Mouse (Mus musculus): Measurements from ENCODE around the gene Gm28308. TPM values are rescaled to one million over a fixed set of nuclear protein-coding genes. Genes with fewer than 3 reads are reported as not detected.

The Gm28308 gene
- polyA plus RNA-seq, 1 experiment from 2014 or later = 1.2 TPM

DNA sequence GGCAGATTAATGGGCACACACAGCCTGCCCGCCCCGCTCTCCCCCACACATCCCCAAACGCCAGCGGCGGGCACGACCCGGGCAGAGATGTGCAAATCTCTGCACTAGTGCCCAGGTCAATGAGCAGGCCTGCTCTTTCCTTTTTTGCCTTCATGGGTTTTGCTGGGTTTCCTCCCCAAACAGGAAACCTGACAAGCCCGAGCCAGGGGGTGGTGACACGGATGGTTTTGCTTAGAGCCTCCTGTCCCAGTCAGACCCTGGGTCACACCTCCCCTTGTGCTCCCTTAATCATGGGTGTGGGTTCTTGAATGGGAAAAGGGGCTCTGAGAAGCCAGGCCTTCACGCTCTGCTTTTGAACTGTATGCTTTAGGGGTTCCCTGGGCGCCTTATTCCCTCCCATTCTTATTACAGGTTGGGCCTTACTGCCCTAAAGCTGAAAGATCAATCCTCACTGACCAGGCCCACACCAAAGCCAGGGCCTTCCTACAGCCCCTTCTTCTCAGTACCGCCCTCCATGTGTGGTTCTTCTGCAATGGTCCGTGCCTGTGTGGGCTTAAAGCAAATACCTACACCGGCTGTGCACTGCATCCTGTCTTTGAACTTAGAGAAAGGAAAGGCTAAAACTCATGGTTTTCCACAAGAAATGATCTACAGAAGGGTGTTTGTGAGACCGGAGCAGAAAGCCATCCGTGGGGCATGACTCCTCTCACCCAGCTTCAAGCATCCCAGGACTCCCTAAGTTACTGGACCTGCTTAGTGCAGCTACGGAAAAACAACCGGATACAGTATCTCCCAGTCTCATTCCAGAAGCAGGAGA, 4.1 kb downstream of the Gm28308 start:
- H3K27me3 ChIP-seq (ENCODE audit: low read depth, poor library complexity, severe bottlenecking) = peaks cover 39% of the 10 kb centered on the region
- 2% methylated on average over 18 of the region's 18 CpGs for WGBS
- DNase-seq (ENCODE audit: low spot score) = no peak
- peak overlapping the region; percentile 90 for H3K4me3 ChIP-seq
- H3K4me1 ChIP-seq = peaks cover 89% of the 10 kb centered on the region
- peaks cover 32% of the 10 kb centered on the region for H3K36me3 ChIP-seq
- H3K9me3 ChIP-seq (replicated peaks) = no peaks in the 10 kb centered on the region
- H3K27ac ChIP-seq = peak overlapping the region; percentile 99

DNA sequence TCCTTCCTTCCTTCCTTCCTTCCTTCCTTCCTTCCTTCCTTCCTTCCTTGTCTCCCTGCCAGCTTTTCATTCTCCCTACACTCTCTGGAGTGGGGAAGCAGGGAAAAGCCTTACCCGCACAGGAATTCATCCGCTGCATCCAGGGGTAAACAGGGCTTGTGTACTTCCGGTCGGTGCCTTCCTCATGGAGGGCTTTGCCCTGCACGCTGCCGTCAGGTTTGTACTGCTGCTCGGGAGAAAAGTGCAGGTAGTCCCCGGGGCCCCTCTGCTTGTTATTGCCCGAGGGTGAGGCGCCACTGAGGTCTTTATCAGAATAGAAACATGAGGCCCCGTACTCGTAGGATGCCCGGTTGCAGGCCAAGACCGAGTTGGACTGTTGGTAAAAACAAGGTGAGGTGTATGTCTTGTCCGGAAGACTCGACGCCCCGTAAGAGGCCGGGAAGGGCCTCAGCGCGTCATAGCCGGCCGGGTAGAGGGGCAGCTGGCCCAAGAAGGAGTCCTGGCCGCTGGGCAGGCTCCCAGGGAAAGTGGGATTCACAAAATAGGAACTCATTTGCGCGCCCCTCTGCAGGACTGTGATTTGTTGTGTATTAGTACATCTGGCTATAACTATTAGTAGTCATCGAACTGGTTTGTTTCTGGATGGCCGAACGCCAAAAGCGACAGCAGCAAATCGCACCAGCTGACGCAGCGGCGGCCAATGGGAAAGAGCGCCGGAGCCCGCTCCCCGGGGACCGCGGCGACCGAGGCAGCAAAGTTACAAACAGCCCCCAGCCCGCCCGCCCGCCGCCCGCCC, 4.9 kb downstream of the Gm28308 start, which contains the start of gene Hoxa6:
TSS of gene Hoxa6 (minus strand) at position 651 of the 796 bp plus-strand sequence.
- DNase-seq (ENCODE audit: low spot score) = peak; percentile 83
- under 1% methylated on average over 47 of the region's 47 CpGs for WGBS

DNA sequence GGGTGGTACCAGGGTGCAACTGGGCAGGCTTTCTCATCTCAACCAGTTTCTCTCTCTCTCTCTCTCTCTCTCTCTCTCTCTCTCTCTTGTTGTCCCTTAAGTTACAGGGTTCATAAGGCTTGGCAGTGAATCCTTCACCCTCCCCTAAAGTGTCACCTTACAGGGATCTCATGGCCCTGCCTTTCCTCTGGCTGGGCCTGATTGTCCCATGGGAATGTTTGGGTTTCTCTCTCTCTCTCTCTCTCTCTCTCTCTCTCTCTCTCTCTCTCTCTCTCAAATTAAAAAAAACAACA, 5.5 kb downstream of the Gm28308 start:
- Histone ChIP-seq H3K27me3 (ENCODE audit: low read depth, poor library complexity, severe bottlenecking) (peaks cover 44% of the 10 kb centered on the region), H3K4me1 (peaks cover 98% of the 10 kb centered on the region), H3K9me3 (replicated peaks) (no peaks in the 10 kb centered on the region), H3K4me3 (peak overlapping the region; percentile 90), H3K27ac (peak overlapping the region; percentile 99), H3K36me3 (peaks cover 46% of the 10 kb centered on the region)
- DNase-seq (ENCODE audit: low spot score) = peak; percentile 44

More for the DNA sequence above, 4.9 kb downstream of the Gm28308 start, which contains the start of gene Hoxa6:
- H3K36me3 ChIP-seq = peaks cover 40% of the 10 kb centered on the region
- H3K27ac ChIP-seq = peak within 1 kb of the TSS; percentile 99
- no peaks in the 10 kb centered on the region for H3K9me3 ChIP-seq (replicated peaks)
- peaks cover 91% of the 10 kb centered on the region for H3K4me1 ChIP-seq
- peak within 1 kb of the TSS; percentile 90 for H3K4me3 ChIP-seq
- peaks cover 44% of the 10 kb centered on the region for H3K27me3 ChIP-seq (ENCODE audit: low read depth, poor library complexity, severe bottlenecking)

DNA sequence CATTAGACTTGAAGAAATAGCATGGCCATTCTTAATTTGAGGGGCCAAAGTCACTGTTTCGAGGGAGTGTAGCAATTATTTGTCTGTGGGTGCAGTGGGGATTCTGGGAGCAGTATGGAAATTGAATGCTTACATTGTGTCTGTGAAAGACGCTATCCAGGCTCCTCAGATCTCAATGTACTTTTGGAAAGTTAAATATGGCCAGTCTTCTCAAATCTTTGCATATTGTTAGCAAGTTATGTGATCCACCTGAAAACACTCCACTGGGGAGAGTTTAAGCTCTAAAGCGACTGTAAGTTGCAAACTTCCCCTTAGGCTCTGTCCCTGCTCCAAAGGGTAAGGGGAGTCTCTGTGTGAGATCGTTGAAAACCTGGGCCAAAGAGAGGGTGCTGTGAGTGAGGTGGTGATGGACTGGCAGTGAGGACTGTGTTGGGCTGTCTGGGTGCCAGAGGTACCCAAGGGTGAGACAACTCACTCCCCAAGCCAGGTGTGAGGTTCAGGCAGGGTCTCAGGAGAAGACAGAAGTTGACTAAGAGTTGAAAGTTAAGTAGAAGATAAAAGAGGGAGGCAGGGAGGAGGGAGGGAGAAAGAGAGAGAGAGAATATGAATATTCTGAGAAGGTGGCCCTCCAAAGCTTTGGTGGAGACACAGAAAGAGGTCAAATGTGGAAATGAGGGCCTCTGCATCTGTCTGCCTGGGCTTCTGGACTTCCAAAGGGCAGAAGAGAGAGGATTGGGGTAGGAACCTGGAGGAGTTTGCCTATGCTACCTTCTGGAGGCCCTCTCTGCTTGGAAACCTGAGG, 6.1 kb downstream of the Gm28308 start:
- Histone ChIP-seq H3K9me3 (replicated peaks) (no peaks in the 10 kb centered on the region), H3K27me3 (ENCODE audit: low read depth, poor library complexity, severe bottlenecking) (peaks cover 43% of the 10 kb centered on the region), H3K27ac (peak overlapping the region; percentile 99), H3K36me3 (peaks cover 50% of the 10 kb centered on the region), H3K4me1 (peaks cover 98% of the 10 kb centered on the region), H3K4me3 (peak overlapping the region; percentile 90)
- DNase-seq (ENCODE audit: low spot score) = peak; percentile 56
- WGBS = 4% methylated on average over 4 of the region's 4 CpGs

DNA sequence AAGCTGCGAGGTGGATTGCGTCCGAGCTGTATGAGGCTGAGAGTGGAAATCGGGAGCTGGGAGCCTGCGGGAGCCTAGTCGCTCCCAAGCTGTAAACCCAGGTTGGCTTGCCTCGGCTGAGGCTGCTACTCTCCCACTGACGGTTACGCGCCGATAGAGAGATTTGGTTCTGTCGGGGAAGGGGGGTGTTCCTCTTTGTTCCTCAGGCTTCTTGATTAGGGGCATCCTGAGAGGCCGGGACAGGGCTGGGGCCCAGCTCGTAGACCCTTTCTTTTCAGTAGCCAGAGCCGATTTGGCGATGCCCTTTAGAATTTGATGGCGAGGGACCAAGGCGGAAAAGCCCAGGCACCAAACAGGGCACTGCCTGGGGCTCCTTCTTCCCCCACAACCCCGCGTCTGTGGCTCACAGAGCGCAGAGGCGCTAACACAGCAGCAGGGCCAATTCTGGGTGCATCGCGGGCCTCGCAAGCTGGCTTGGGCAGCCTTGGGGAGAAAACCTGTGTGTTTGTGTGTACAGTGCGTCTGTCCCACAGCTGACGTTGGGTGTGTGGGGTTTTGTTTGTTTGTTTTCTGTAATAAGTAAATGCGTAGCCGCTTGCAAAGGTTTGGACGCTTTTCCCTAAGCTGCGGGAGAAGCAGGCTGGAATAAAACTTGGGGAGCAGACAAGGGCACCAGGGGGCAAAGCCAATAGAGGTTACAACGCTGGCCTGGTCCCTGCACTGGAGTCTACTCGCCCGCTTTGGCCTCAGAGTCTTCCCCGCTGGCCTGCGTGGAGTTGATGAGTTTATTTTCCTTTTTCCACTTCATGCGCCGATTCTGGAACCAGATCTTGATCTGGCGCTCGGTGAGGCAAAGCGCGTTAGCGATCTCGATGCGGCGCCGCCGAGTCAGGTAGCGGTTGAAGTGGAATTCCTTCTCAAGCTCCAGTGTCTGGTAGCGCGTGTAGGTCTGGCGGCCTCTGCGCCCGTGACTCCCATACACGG, 7.2 kb downstream of the Gm28308 start:
- 2% methylated on average over 55 of the region's 55 CpGs for WGBS
- peak overlapping the region; percentile 90 for H3K4me3 ChIP-seq
- H3K36me3 ChIP-seq = peaks cover 55% of the 10 kb centered on the region
- peaks cover 98% of the 10 kb centered on the region for H3K4me1 ChIP-seq
- DNase-seq (ENCODE audit: low spot score) = peak; percentile 72
- no peaks in the 10 kb centered on the region for H3K9me3 ChIP-seq (replicated peaks)
- H3K27ac ChIP-seq = peak overlapping the region; percentile 99
- H3K27me3 ChIP-seq (ENCODE audit: low read depth, poor library complexity, severe bottlenecking) = peaks cover 33% of the 10 kb centered on the region

DNA sequence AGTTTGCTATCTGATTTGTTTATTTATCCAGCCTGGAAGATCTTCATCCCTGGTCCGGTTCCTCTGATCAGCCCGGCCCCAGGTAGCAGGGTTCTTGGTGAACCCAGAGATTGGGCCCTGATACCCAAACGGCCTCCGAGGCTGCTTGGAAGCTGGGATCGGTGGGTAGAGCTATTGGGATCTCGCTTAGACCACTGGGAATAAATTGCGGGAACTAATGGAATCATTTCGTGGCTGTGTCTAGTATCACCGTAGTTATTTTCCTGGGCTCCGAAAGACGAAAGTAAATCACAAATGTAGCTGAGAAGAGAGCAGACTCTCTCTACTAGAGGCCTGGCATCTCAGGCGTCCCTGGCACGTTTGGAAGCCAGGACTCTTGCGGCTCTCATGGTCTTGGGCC, 7.9 kb downstream of the Gm28308 start:
- H3K27me3 ChIP-seq (ENCODE audit: low read depth, poor library complexity, severe bottlenecking) = peaks cover 31% of the 10 kb centered on the region
- H3K4me1 ChIP-seq = peaks cover 99% of the 10 kb centered on the region
- DNase-seq (ENCODE audit: low spot score) = no peak
- no peaks in the 10 kb centered on the region for H3K9me3 ChIP-seq (replicated peaks)
- H3K4me3 ChIP-seq = peak overlapping the region; percentile 90
- WGBS = 2% methylated on average over 14 of the region's 14 CpGs
- H3K36me3 ChIP-seq = peaks cover 55% of the 10 kb centered on the region
- peak overlapping the region; percentile 99 for H3K27ac ChIP-seq

DNA sequence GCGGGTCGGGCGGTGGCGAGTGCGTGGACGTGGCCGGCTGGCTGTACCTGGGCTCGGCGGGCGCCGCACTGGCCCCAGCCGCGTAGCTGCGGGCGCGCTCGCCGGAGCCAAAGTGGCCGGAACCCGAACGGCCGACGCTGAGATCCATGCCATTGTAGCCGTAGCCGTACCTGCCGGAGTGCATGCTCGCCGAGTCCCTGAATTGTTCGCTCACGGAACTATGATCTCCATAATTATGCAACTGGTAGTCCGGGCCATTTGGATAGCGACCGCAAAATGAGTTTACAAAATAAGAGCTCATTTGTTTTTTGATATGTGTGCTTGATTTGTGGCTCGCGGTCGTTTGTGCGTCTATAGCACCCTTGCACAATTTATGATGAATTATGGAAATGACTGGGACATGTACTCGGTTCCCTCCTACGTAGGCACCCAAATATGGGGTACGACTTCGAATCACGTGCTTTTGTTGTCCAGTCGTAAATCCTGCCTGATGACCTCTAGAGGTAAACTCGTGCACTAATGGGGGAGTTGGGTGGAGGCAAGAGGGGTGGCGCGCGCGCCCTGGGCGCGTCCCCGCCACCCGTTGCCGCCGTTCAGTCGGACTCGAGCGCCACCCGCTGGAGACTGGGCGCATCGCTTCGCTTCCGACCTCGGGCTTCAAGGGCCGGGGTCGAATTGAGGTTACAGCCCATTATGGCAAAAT, 8.9 kb downstream of the Gm28308 start, which contains the start of gene Hoxa5:
TSS of gene Hoxa5 (minus strand) at position 538 of the 703 bp plus-strand sequence.
- H3K9me3 ChIP-seq (replicated peaks) = no peaks in the 10 kb centered on the region
- peak within 1 kb of the TSS; percentile 90 for H3K4me3 ChIP-seq
- under 1% methylated on average over 65 of the region's 65 CpGs for WGBS
- H3K36me3 ChIP-seq = peaks cover 60% of the 10 kb centered on the region
- peaks cover 38% of the 10 kb centered on the region for H3K27me3 ChIP-seq (ENCODE audit: low read depth, poor library complexity, severe bottlenecking)
- peaks cover 99% of the 10 kb centered on the region for H3K4me1 ChIP-seq
- peak; percentile 96 for DNase-seq (ENCODE audit: low spot score)
- H3K27ac ChIP-seq = peak within 1 kb of the TSS; percentile 99

DNA sequence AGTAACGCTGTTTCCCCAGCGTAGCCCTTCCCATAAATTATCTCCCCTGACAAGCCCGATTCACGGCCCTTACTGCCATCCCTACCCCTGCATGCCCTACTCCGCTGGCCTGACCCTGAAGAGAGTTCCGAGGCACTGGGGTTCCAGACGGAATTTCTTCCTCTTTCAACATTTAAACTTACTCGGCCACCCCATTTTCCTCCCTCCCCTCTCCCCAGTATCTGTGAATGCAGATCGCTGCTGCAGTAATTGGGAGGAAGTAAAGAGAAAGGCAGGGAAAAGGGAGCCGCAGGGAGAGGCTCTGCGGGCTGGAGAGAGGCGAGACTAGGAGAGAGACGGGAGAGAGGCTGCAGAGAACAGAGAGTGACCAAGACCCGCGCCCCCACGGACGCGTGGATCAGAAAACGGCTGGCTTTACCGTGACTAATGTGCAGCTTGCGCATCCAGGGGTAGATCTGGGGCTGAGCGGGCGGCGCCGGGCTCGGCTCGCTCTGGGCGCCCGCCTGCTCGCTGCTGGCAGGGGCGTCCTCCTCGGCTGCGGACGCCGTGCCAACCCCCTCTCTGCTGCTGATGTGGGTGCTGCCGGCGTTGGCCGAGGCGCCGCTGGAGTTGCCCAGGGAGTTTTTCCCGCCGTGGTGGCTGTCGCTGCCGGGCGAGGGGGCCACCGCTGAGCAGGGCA, 9.6 kb downstream of the Gm28308 start:
- Histone ChIP-seq H3K4me1 (peaks cover 94% of the 10 kb centered on the region), H3K36me3 (peaks cover 61% of the 10 kb centered on the region), H3K27me3 (ENCODE audit: low read depth, poor library complexity, severe bottlenecking) (peaks cover 38% of the 10 kb centered on the region), H3K27ac (peak overlapping the region; percentile 99), H3K9me3 (replicated peaks) (no peaks in the 10 kb centered on the region), H3K4me3 (peak overlapping the region; percentile 90)
- under 1% methylated on average over 46 of the region's 46 CpGs for WGBS
- peak; percentile 72 for DNase-seq (ENCODE audit: low spot score)

DNA sequence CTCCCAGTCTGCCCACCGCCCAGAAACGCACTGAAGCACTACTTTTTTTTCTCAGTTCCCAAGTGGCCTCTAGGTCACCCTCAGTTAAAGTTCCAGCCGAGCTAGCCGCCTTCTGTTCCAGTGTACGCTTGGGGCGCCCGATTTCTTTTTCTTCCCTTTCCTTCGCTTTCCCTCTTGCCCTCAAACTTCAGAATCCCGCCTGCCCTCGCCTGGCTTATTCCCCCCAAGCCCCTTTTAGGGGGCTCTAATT, 10.1 kb downstream of the Gm28308 start:
- WGBS = under 1% methylated on average over 10 of the region's 10 CpGs
- Histone ChIP-seq H3K36me3 (peaks cover 60% of the 10 kb centered on the region), H3K27ac (peak overlapping the region; percentile 99), H3K27me3 (ENCODE audit: low read depth, poor library complexity, severe bottlenecking) (peaks cover 37% of the 10 kb centered on the region), H3K9me3 (replicated peaks) (no peaks in the 10 kb centered on the region), H3K4me1 (peaks cover 94% of the 10 kb centered on the region), H3K4me3 (peak overlapping the region; percentile 90)
- peak; percentile 70 for DNase-seq (ENCODE audit: low spot score)

DNA sequence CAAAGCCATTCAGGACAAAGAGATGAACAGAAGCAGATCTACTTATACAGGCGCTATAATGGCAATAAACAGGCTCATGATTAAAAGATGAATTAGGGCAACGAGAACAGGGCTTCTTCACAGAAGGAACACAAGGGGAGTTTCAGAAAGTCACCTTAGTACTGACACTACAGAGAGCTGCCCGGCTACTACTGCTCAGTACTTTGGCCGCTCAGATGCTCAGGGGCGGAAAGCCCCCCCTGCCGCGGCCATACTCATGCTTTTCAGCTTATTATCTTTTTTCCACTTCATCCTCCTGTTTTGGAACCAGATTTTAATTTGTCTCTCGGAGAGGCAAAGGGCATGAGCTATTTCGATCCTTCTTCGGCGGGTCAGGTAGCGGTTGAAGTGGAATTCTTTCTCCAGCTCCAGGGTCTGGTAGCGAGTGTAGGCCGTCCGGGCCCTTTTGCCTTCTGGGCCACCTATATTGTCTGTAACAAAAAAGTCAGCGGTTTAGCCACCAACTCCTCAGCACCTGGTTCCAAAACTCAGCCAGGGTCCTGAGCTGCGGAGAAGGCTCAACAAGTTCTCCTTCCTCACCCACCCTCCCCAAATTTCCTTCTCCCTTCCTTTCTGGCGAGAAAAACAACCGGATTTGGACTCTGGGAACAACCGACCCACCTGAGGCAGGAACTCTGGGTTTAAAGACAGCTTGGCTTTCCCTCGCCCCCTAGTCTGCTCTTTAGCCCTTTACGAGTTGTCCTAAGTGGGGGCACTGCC, 10.6 kb downstream of the Gm28308 start:
- no peaks in the 10 kb centered on the region for H3K9me3 ChIP-seq (replicated peaks)
- peaks cover 58% of the 10 kb centered on the region for H3K36me3 ChIP-seq
- H3K4me1 ChIP-seq = peaks cover 94% of the 10 kb centered on the region
- no peak for DNase-seq (ENCODE audit: low spot score)
- peak overlapping the region; percentile 99 for H3K27ac ChIP-seq
- peak overlapping the region; percentile 90 for H3K4me3 ChIP-seq
- WGBS = 3% methylated on average over 22 of the region's 22 CpGs
- peaks cover 40% of the 10 kb centered on the region for H3K27me3 ChIP-seq (ENCODE audit: low read depth, poor library complexity, severe bottlenecking)

All from limb, embryonic 10.5 days (tissue).